Mouse (Mus musculus): ENCODE measurements around the gene Prkcd. TPM values are rescaled to one million over a fixed set of nuclear protein-coding genes. Genes with fewer than 3 reads are reported as not detected.
A peak's percentile ranks its signal among the peaks of the same experiment; 100 is the strongest.

Prkcd gene
- total RNA-seq, 1 experiment from 2014 or later = 210 TPM

GRCm38 (mm10) chr14:30635219-30635910, 9.4 kb upstream of the Prkcd start:
- peak; percentile 68 for DNase-seq

- DNase-seq = no peak
These were observed 8.4 kb upstream of the Prkcd start for GRCm38 (mm10) chr14:30634418-30634817.

- no peak for DNase-seq
These were observed 7.7 kb upstream of the Prkcd start for GRCm38 (mm10) chr14:30633708-30634107.

- DNase-seq = no peak
These were observed 5.8 kb upstream of the Prkcd start for GRCm38 (mm10) chr14:30631834-30632233.

GRCm38 (mm10) chr14:30630811-30631576, 5.0 kb upstream of the Prkcd start:
- no peak for DNase-seq

- no peak for DNase-seq
These were observed 3.8 kb upstream of the Prkcd start for GRCm38 (mm10) chr14:30629839-30630238.

GRCm38 (mm10) chr14:30628235-30628634, 2.2 kb upstream of the Prkcd start:
- no peak for DNase-seq

- DNase-seq = no peak
These were observed 1.0 kb upstream of the Prkcd start for GRCm38 (mm10) chr14:30626756-30627742.

GRCm38 (mm10) chr14:30625131-30625807, 741 bp downstream of the Prkcd start:
- peak; percentile 71 for DNase-seq

- no peak for DNase-seq
These were observed 1.7 kb downstream of the Prkcd start for GRCm38 (mm10) chr14:30624277-30624721.

- no peak for DNase-seq
These were observed 3.5 kb downstream of the Prkcd start for GRCm38 (mm10) chr14:30622556-30622955.

- DNase-seq = no peak
These were observed 3.9 kb downstream of the Prkcd start for GRCm38 (mm10) chr14:30622130-30622529.

- DNase-seq = no peak
These were observed 5.9 kb downstream of the Prkcd start for GRCm38 (mm10) chr14:30619982-30620578.

- DNase-seq = no peak
These were observed 7.2 kb downstream of the Prkcd start for GRCm38 (mm10) chr14:30618746-30619275.

GRCm38 (mm10) chr14:30616751-30617150, 9.3 kb downstream of the Prkcd start:
- no peak for DNase-seq

GRCm38 (mm10) chr14:30612962-30613715, 12.9 kb downstream of the Prkcd start:
- no peak for DNase-seq

GRCm38 (mm10) chr14:30612523-30612922, 13.5 kb downstream of the Prkcd start:
- peak; percentile 90 for DNase-seq

GRCm38 (mm10) chr14:30610940-30611339, 15.1 kb downstream of the Prkcd start:
- DNase-seq = no peak

- DNase-seq = no peak
These were observed 15.7 kb downstream of the Prkcd start for GRCm38 (mm10) chr14:30610304-30610703.

GRCm38 (mm10) chr14:30609499-30609898, 16.5 kb downstream of the Prkcd start:
- no peak for DNase-seq

Measured in adrenal gland, postnatal 25 days (tissue).